Mouse (Mus musculus): ENCODE results near the gene Mical3. TPM values are rescaled to one million over a fixed set of nuclear protein-coding genes. Genes with fewer than 3 reads are reported as not detected.

Mical3 gene
- total RNA-seq, 2 experiments from 2014 or later = 123 to 140 TPM

DNA sequence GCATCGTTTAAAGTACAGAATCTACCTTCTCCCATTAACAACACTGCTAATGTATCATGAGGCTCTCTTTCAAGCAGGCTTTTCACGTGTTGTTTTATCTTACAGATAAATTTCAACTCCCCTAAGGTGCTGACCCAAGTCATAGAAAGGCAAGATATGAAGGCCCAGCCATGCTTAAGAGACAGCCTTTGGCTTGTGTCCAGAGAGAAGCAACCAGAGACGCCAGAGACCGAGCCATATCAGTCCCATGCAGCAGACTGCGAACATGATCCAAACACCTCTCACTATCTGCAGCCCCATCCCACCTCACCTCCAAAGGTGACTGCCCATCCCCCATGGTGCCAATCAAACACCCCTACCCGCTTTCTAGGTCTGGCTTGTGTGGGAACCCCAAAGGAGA is 138.9 kb downstream of the Mical3 start:
- intact Hi-C loops (cut with DNase I) = no loop called here
- no peak for DNase-seq (ENCODE audit: low spot score)

DNA sequence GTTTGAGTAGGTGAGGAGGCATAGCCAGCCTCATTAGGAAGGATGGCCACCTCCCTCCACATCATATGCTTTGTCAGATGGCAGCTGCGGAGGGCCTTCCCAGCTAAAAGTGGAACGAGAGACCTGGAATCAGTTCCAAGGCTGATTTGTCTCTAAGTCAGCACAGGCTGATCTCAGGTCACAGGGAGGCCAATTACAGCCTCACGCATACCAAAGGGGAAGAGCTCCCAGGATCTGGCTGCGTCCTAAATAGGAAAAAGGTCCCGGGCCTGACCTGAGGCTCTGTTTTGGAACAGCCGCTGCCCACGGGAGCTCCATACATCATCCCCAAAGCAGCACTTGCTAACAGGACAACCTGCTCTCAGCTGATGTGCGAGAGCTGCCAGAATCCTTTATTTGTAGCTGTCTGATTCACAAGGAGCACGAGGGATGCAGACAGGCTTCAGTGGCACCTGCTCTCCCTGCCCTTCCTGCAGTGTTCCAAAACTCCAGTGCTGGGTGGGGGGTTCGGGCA is 143.2 kb downstream of the Mical3 start:
- DNase-seq (ENCODE audit: low spot score) = peak; percentile 40
- intact Hi-C loops (cut with DNase I) = no loop called here

DNA sequence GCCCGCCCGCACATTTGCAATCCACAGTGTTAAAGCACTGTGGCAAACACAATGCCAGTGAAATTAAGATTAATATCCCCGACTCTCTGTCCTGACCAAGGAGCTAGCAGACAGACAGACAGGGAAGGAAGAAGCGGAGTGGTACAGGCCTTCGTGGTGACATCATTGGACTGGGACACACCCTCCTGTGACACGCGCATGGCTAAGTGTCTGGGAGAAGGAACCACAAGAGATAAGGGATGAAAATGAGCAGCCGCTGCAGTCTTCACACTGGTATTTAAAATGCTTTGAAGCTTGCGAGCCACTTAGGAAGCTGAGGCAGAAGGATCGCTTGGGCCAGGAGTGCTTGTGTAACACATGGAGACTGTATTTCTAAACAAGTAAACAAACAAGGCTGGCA is 143.6 kb downstream of the Mical3 start:
- intact Hi-C loops (cut with DNase I) = no loop called here

DNA sequence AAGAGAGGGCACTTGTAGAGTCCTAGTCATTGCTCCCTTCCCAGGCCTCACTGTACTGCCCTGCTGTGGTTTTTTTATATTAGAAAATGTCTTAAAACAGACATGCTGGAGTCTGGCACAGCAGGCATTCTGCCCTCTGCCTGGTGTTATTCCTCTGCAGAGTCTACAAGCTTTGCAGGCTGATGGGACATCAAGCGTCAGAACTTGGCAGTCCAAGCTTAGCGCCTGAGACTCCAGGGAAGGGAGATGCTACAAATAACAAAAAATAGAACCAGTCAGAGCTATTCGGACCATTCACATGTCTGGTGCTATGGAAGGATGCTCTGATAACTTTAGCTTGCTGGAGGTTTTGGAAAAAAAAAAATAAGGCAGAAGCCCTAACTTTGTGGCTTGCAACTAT is 144.6 kb downstream of the Mical3 start:
- intact Hi-C loops (cut with DNase I) = no loop called here
- DNase-seq (ENCODE audit: low spot score) = no peak

More for the DNA sequence above, 143.6 kb downstream of the Mical3 start:
- DNase-seq (ENCODE audit: low spot score) = no peak

DNA sequence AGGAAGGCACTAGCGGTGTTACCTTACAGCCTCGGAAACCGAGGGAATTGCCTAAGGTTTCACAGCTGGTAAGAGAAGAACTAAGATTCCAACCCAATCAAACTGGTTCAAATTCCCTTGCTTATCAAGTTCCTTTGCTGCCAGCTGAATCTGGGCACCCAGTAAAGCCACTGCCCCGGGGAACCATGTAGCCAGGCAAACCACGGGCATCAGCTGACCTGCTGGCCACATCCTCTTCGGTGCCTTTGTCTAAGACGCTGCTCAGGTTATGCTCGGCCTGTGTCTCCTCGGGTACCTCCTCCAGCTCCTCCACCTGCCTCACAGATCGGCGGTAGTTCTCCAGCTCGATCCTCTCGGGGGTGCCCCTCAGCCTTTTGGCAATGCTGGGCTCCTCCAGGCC is 148.5 kb downstream of the Mical3 start:
- DNase-seq (ENCODE audit: low spot score) = no peak

DNA sequence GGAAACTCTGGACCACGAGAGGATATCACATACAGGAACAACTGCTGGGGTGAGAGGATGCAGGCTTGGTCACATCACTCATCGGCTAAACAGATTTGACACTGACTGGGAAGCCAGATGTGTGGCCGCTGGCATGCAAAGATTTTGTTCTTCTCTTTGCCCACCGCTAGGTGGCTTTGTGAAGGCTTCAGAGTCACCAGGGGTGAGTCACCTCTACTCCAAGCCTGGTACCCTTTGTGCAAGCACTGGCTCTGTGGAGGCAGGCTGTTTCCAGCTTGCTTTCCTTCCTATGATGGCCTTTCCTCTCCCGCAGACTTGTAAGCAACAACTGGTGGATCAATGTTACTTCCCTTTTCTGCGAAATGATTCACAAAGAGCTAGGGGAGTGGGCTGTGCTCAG is 149.3 kb downstream of the Mical3 start:
- DNase-seq (ENCODE audit: low spot score) = no peak
- intact Hi-C loops (cut with DNase I) = no loop called here

More for the DNA sequence above, 148.5 kb downstream of the Mical3 start:
- intact Hi-C loops (cut with DNase I) = no loop called here

DNA sequence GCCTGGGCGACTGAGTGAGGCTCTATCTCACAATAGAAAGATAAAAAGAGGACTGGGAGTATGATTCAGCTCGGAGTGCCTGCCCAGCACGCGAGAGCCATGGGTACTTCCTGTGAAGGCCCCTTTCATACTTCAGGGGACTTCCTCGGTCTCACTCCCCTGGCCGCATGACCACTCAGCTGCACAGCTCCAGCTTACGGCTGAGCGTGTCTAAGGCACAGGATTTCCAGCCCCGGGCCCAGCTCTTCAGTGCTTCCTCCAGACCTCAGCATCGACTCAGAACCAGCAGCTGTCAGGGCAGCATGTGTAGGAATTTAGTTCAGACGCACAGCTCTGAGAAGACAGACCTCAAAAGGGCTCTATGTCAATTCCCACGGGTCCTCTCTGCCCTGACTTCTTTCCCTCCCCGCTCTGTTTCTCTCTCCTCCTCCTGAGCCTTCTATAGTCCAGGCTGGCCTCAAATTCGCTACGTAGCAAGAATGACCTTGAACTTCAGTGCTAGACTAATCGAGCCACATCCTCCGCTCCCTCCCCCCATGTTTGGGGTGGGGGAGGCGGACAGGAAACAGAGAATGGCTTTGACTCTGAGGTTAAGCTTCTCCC is 152.7 kb downstream of the Mical3 start:
- intact Hi-C loops (cut with DNase I) = no loop called here
- DNase-seq (ENCODE audit: low spot score) = no peak

DNA sequence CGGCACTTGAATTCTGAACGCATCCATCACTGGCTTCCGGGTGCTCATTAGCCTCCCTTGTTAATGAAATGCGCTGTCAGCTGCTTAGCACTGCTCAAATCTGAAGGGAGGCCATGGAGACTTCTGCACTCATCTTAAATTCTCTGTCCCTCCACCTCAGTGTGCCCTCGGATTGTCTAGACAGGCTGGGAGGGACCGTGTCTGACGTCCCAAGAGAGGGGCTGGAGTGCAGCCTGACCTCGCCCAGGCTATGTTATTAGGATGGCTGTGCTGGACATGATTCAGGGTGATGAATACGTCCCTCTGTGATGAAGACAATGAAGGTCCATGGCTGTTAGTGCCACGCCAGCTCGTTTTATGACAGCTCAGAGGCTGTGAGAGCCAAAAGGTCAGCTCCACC is 153.8 kb downstream of the Mical3 start:
- no peak for DNase-seq (ENCODE audit: low spot score)

DNA sequence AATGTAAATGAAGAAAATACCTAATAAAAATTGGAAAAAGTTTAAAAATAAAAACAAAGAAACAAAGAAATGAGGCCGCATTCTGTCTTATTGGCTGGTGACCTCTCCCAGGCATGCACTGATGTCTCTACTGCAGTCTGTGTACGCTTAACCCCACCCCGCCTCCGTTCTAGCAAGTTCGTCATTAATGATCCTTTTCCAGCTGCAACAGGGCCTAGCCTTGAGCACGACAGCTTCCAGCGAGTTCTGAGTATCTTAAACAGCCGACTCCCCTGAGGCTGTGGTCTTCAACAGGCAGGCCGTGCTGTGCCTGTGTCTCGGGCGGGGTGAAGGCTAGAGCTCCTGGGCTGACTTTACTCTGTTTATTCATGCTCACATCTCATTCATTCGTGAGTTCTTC is 154.7 kb downstream of the Mical3 start:
- DNase-seq (ENCODE audit: low spot score) = no peak
- intact Hi-C loops (cut with DNase I) = no loop called here

More for the DNA sequence above, 153.8 kb downstream of the Mical3 start:
- intact Hi-C loops (cut with DNase I) = no loop called here

DNA sequence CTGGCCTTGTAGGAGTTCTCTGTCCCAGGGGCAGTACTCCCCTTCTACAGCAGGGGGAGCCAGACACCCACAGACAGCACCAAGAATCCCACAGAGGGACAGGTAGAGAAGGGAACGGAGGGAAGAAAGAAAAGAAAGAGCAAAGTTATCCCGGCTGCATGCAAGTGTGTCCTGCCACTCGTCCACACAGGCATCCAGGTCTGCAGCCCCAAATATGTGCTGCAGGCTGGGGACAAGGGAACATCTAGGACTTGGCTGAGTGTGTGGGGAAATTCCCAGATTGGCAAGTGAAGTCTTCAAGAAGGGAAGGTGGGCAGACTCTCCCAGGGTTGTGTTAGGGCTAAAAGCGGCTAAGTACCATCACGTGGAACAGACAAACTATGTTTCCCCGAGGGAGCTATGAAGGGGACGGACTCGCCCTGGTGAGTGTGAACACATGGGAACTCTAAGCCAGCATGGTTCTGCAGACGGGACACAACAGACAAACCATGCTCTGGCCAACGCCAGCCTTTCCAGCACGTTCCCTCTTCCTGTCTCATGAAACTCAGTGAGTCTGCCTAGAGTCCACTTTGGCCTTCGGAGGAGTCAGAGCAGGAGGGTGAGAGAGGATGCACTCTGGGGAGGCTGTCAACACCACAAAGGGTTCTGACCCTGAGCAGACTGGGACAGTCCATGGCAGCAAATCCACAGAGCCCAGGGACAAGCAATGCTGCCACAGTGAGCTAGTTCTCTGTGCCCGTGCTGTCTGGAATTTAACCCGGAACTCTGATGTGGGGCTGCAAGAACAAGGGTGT is 158.8 kb downstream of the Mical3 start:
- peak; percentile 61 for DNase-seq (ENCODE audit: low spot score)
- intact Hi-C loops (cut with DNase I) = loop anchor here (2.0 to 5.0 kb wide), 3 partner anchors 40 to 207 kb away; partner anchors contain the start of gene Mical3

DNA sequence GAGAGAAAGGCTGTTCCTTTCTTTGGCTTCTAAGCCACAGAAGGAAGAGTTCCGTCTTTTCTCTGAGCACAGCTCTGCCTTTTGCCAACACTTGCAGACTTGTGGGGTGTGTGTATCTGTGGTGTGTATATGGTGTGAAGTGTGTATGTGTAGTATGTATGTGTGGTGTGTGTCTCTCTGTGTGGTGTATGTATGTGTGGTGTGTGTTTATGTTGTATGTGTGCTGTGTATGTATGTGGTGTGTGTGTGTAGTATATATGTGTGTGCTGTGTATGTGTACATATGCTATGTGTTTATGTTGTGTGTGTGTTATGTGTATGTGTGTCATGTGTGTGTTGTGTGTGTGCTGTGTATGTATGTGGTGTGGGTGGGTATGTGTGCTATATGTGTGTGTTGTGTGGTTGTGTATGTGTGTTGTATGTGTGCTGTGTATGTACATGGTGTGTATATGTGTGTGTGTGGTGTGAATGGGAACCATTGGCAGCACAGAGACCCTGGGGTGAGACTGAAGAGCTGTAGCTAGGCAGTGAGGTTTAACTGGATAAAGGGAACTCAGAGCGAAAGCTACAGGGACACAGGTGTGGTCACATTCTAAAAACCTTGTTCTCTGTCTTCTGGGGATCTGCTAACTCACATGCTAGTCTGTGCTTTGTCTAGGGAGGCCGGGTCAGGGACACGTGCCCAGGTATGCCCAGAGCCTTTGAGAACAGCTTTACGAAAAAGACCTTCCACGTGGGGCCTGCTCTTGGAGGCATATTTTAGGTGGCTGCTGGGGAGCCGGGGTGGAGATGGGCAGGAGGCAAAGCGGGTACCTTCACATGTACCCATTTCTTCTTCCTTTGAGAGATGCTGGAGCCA is 159.6 kb downstream of the Mical3 start:
- DNase-seq (ENCODE audit: low spot score) = no peak
- intact Hi-C loops (cut with DNase I) = loop anchor here (2.0 to 5.0 kb wide), 2 partner anchors 41 to 160 kb away; partner anchors contain the start of gene Mical3

DNA sequence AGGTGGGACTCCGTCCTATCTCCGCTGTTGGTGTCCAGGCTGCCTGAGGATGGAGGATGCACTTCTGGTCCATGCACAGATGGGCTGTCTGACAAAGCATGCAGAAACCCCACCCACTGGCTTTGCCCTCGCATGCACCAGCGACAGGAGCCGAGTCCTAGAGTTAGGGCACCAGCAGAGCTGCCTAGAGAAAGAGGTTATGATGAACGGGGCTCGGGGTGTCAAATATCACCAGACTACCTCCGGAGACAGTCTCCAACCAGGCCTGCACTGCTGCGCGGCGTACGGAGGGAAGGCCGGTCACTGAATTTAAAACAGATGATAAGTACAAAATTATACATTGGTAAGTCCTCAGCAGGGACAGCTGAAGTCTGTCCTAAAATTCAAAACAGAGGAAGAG is 165.0 kb downstream of the Mical3 start:
- intact Hi-C loops (cut with DNase I) = no loop called here

DNA sequence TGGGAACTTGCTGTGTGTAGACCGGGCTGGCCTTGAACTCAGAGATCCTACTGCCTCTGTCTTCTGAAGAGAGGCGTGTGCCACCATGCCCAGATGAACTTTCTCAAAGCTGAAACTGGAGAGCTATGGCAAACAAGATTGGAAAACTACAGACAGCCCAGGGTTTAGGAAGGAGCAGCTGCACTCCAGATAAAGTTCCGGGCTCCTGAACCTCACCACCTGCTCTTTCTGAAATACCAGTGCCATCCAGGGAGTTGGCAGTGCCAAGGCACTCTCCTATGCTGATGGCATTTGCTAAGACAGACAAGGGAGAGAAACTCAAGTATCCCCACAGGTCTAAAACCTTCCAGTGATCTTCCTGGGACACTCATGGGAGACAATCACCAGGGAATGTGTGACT is 166.6 kb downstream of the Mical3 start:
- DNase-seq (ENCODE audit: low spot score) = no peak
- intact Hi-C loops (cut with DNase I) = no loop called here

More for the DNA sequence above, 165.0 kb downstream of the Mical3 start:
- no peak for DNase-seq (ENCODE audit: low spot score)

DNA sequence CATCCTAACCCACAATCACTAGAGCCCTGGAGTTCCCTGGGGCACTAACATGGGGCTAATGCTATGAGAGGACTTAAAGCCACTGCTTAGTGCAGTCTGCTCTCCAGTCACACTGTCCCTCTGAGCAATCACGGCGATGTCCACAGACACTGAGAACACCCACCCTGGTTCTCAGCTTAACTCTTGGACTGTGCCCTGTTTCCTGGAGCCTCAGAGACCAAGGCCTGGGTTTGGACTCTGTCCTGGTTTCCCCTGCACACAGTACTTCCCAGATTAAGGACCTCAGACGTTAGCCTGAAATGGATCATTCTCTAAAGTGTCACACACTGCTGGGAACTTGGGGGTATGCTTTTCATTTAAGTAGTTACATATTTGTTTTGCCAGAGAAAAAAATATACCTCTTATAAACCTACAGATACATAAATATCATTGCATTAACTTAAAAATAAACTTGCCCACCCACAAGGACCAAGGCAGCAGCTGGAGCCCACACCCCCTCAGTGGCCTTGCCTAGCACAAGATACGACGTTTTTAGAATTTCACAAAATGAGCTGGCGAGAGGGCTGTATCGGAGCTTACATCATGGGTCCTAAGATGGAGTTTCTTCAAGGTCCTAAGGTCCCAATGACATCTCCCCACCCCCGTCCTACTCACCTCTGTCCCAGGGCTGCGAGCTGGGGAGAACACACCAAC is 170.3 kb downstream of the Mical3 start:
- intact Hi-C loops (cut with DNase I) = no loop called here
- DNase-seq (ENCODE audit: low spot score) = no peak

DNA sequence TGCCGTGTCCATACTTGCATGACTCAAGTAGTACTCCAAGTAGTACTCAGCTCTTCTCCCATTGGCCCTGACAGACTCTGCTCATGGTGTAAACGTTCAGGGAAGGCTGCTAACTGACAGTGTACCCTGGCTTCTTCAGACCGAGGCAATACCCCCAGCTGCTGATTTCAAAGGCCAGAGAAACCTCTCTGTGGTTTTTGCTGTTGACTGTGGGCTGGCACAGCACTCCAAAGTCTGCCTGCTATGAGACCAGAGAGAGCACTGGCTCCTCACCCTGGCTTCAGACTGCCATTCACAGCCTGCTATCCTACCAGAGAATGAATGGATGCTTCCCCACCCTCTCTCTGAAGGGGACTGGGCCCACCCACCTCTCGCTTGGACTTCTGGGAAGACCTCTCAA is 173.5 kb downstream of the Mical3 start:
- no peak for DNase-seq (ENCODE audit: low spot score)
- intact Hi-C loops (cut with DNase I) = no loop called here

DNA sequence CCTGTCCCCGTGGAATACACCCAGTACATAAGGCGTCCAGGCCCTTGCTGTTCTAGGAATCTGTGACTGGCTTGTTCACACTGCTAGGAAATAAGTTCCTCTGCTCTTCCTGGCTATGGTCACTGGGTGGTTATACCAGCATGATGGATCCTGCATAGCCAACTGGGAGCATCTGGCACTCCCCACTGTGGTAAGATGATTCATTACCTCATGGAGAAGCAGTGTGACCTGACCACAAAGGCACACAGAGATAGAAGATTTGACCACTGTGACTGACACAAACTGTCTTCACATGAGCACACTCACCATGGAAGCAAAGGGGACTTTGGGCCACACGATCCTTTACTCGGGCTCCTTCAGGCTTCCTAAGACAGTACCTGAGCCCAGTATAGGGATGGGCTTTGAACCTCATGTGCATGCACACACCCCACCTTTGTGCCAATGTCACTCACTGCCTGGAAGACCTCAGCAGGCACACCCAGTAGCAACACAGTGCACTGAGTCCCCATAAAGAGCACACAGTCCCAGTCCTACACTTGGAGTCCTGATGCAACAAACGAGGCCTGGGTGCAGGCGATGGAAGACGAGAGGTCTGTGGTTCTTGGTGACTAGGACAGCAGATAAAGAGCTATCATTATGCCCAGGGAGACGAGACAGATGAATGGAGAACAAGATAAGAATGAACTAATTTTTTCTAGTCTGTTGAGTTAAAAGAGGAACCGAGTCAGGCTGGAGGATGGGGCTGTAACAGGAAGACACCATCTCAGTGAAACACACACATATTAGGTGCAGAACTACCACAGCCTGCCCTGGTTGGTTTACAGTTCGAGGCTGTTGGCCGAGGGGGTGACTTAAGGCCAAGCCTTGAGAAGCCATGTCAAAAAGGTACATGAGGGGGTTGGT is 174.3 kb downstream of the Mical3 start:
- intact Hi-C loops (cut with DNase I) = no loop called here
- no peak for DNase-seq (ENCODE audit: low spot score)

DNA sequence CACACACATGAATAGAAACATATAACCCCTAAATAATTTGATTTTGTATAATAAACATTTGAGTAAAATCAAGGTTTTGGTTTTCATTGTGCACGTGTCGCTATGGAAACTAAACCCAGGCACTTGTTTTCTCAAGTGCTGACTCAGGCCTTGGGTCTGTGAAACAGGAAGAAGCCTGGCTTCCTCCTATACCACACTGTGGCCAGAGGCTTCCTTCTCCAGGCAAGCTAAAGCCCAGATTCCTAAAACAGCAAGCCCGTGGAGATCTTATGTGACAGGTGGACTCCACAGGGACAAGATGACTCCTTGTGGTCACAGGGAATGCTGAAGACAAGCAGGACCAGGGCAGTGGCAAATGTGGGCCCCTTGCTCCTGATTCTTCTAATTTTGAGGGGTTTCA is 175.6 kb downstream of the Mical3 start:
- DNase-seq (ENCODE audit: low spot score) = no peak
- intact Hi-C loops (cut with DNase I) = no loop called here

DNA sequence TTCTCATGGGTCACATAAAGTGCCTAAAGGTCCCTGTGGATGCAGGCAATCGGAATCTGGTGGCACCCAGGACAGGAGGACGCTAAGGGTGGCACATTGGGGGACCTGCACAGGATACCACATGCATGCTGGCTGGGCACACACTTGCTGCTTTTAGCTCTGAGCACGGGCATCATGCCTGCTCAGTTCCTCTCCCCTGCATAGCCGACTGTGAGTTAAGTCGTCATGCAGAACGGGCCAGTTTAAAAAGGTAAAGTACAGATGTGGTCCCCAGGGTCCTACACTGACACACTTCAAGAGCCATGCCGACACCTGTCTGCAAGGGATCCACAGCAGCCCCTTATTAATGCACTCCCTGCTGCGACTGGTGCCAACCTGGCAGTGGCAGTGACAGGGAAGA is 176.6 kb downstream of the Mical3 start:
- no peak for DNase-seq (ENCODE audit: low spot score)
- intact Hi-C loops (cut with DNase I) = loop anchor here (5.0 kb wide), 1 partner anchor 52 kb away; no protein-coding TSS in a partner anchor

DNA sequence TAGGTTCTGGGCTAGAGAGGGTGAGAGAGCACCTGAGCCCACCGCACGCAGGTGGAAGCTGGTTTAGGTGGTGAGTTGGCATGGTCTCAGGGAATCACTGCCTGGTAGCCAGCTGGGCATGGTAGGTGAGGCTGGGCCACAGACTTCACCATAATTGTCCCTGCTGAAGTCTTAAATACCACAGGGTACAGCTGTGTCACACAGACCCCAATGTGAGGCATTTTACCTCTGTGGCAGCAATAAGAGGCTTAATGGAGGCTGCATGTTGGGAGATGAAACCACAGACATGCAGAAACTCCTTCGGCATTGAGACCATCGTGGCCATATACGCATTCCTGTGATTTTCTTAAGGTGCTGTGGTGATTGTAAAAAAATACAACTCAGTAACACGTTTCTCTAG is 178.3 kb downstream of the Mical3 start:
- DNase-seq (ENCODE audit: low spot score) = no peak
- intact Hi-C loops (cut with DNase I) = loop anchor here (5.0 kb wide), 1 partner anchor 50 kb away; no protein-coding TSS in a partner anchor
